Mouse (Mus musculus): ENCODE measurements at regions not wholly inside any gene's neighbourhood (a gene's known extent, or its start where the extent isn't known, plus 50 kb on each side); places are given as distances from the start of the nearest gene placed in this dataset.

DNA sequence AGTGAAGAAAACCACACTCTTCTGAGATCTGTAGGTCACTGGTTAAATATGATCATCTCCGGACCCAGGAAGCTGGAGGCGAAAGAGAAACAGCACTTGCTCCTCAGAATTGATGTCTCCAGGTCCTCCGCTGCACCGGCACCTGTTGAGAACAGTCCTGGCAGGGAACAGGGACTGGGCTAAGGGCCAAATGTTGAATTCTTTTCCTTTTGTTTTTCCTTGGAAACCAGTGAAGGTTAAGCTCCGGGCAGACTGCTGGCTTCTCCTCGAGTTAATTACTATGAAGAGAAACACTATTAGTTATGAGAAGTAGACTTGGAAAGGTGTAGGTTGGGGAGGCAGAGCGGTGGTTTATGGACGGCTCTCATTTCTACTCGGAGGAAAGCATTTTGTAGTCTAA lies 242.7 kb downstream of the Rngtt start:
- ATAC-seq: no peak
- Histone ChIP-seq H3K9me3 (ENCODE audit: control insufficient read depth, low read length) (no peaks in the 10 kb centered on the region), H3K9ac (replicated peaks; ENCODE audit: low read depth, low read length) (no peak overlapping the region), H3K27ac (ENCODE audit: low read length) (no peak overlapping the region), H3K4me1 (replicated peaks; ENCODE audit: control insufficient read depth, insufficient read depth, low read length) (peaks cover 27% of the 10 kb centered on the region), H3K4me2 (ENCODE audit: low read length) (no peak overlapping the region), H3K27me3 (replicated peaks; ENCODE audit: control insufficient read depth, insufficient read depth, low read length) (no peaks in the 10 kb centered on the region), H3K36me3 (ENCODE audit: control insufficient read depth, insufficient read depth) (no peaks in the 10 kb centered on the region), H3K4me3 (replicated peaks; ENCODE audit: low read length) (no peak overlapping the region)
- WGBS: 30% methylated on average over 9 of the region's 9 CpGs

DNA sequence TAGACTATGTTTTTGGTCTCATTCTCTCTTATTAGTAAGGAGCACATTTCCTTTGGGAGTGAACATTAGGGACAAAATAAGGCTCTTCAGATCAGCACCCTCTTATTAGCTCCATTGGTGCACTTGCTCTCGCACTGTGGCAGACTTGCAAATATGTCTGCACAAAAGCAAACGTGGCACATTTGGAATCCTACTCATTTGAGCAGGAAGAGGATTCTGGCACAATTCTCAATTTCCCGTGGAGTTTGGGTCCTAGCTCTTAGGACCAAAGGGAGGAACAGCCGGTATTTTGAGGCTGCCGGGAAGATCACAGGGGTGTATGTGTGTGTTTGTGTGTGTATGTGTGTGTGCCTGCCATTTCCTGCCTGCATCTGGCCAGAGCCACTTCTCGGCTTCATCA lies 244.5 kb downstream of the Rngtt start:
- H3K36me3 ChIP-seq (ENCODE audit: control insufficient read depth, insufficient read depth): no peaks in the 10 kb centered on the region
- H3K9me3 ChIP-seq (ENCODE audit: control insufficient read depth, low read length): no peaks in the 10 kb centered on the region
- no peak overlapping the region for H3K27ac ChIP-seq (ENCODE audit: low read length)
- H3K9ac ChIP-seq (replicated peaks; ENCODE audit: low read depth, low read length): no peak overlapping the region
- WGBS: 20% methylated on average over 6 of the region's 6 CpGs
- peaks cover 25% of the 10 kb centered on the region for H3K4me1 ChIP-seq (replicated peaks; ENCODE audit: control insufficient read depth, insufficient read depth, low read length)
- peak overlapping the region; percentile 9; the same call in 1 of the 2 replicates for H3K4me2 ChIP-seq (ENCODE audit: low read length)
- no peak overlapping the region for H3K4me3 ChIP-seq (replicated peaks; ENCODE audit: low read length)
- H3K27me3 ChIP-seq (replicated peaks; ENCODE audit: control insufficient read depth, insufficient read depth, low read length): no peaks in the 10 kb centered on the region
- ATAC-seq: no peak

- Histone ChIP-seq H3K4me3 (replicated peaks; ENCODE audit: low read length) (no peak overlapping the region), H3K4me2 (ENCODE audit: low read length) (peak overlapping the region; percentile 13; the same call in 1 of the 2 replicates), H3K9ac (replicated peaks; ENCODE audit: low read depth, low read length) (peak overlapping the region; percentile 22; the same call in 1 of the 2 replicates), H3K4me1 (replicated peaks; ENCODE audit: control insufficient read depth, insufficient read depth, low read length) (peaks cover 25% of the 10 kb centered on the region), H3K36me3 (ENCODE audit: control insufficient read depth, insufficient read depth) (no peaks in the 10 kb centered on the region), H3K9me3 (ENCODE audit: control insufficient read depth, low read length) (no peaks in the 10 kb centered on the region), H3K27me3 (replicated peaks; ENCODE audit: control insufficient read depth, insufficient read depth, low read length) (no peaks in the 10 kb centered on the region), H3K27ac (ENCODE audit: low read length) (no peak overlapping the region)
- no peak for ATAC-seq
- 6% methylated on average over 14 of the region's 14 CpGs for WGBS
Measured at GRCm38 (mm10) chr4:33555231-33555933, 245.3 kb downstream of the Rngtt start.

DNA sequence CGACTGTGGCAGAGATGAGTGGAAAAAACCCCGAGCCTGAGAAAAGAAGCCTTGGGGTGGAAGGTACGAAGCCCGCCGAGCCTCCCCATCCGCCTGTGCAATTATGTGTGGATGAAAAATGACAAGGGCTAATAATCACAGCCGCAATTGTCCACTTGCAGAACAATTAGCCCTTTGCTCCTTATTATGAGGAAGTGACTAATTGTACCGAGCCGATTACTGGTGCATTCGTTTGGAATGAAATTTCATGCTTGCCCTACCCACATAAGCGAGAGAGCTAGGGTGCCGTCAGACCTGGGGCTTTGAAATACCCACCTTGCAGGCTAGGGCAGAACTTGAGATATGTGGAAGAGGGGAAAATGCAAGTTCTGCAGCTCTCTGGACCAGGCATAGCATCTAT lies 245.9 kb downstream of the Rngtt start:
- peaks cover 25% of the 10 kb centered on the region for H3K4me1 ChIP-seq (replicated peaks; ENCODE audit: control insufficient read depth, insufficient read depth, low read length)
- H3K27me3 ChIP-seq (replicated peaks; ENCODE audit: control insufficient read depth, insufficient read depth, low read length): no peaks in the 10 kb centered on the region
- 10% methylated on average over 12 of the region's 12 CpGs for WGBS
- no peak overlapping the region for H3K4me3 ChIP-seq (replicated peaks; ENCODE audit: low read length)
- peak overlapping the region; percentile 30; the same call in 1 of the 2 replicates for H3K4me2 ChIP-seq (ENCODE audit: low read length)
- ATAC-seq: no peak
- H3K27ac ChIP-seq (ENCODE audit: low read length): no peak overlapping the region
- no peaks in the 10 kb centered on the region for H3K36me3 ChIP-seq (ENCODE audit: control insufficient read depth, insufficient read depth)
- H3K9me3 ChIP-seq (ENCODE audit: control insufficient read depth, low read length): no peaks in the 10 kb centered on the region
- no peak overlapping the region for H3K9ac ChIP-seq (replicated peaks; ENCODE audit: low read depth, low read length)

DNA sequence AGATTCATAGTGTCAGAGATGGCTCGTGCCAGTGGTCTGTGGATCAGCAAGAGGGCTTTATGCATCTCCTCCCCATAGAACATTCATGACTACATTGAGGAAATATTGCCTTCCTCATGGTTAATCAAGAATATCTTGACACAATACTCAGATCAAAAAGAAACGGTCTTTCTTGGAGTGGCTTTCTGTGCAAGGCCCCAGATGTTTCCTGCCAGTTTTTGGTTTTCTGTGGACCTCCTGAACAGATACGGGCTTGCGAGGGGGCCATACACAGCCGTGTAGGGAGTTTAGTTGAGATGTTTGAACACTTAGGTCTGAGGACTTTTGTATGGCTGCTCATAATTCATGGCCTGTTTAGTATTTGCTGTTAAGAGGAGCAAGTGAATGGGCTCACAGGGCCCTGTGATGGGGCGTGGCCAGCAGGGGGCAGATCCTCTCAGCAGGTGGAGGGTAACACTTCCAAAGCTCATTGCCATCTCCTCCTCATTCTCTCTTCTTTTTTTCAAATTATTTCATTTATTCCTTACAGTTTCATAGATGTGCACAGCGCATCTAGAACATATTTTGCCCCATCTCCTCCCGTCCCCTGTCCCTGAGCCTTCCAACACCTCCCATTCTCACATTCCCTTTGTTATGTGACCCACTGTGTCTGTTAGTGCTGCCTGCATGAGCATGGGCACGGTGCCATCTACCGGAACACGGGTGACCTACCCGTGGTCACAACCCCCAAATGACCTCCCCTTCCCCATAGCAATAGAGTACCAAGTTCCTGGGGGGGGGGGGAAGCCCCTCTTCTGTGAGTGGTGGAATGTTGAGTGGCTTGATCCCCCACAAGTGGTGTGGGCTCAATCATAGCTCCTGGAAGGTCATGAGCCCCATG lies 246.8 kb downstream of the Rngtt start:
- WGBS: 75% methylated on average over 12 of the region's 12 CpGs
- Histone ChIP-seq H3K27me3 (replicated peaks; ENCODE audit: control insufficient read depth, insufficient read depth, low read length) (no peaks in the 10 kb centered on the region), H3K27ac (ENCODE audit: low read length) (no peak overlapping the region), H3K4me3 (replicated peaks; ENCODE audit: low read length) (no peak overlapping the region), H3K36me3 (ENCODE audit: control insufficient read depth, insufficient read depth) (no peaks in the 10 kb centered on the region), H3K9ac (replicated peaks; ENCODE audit: low read depth, low read length) (no peak overlapping the region), H3K9me3 (ENCODE audit: control insufficient read depth, low read length) (no peaks in the 10 kb centered on the region), H3K4me1 (replicated peaks; ENCODE audit: control insufficient read depth, insufficient read depth, low read length) (peaks cover 25% of the 10 kb centered on the region), H3K4me2 (ENCODE audit: low read length) (no peak overlapping the region)
- no peak for ATAC-seq

DNA sequence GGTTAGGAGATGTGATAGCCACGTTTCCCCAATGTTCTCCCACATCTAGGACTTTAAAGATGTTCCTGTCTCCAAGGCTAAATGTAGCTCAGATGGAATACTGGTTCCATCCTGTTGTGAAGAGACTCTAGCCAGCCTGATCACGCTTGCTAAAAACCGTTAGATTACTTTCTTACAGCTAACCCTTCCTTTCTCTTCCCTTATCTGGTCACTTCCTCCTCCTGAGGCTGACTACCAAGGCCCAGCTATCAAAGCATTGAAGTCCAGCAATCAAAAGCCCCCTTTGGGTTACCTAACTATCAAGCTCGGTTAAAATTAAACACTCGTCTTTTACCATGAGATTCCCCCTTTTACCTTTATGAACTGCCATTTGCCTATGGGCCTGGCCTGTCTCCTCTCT lies 260.2 kb downstream of the Rngtt start:
- Histone ChIP-seq H3K36me3 (ENCODE audit: control insufficient read depth, insufficient read depth) (no peaks in the 10 kb centered on the region), H3K4me1 (replicated peaks; ENCODE audit: control insufficient read depth, insufficient read depth, low read length) (no peaks in the 10 kb centered on the region), H3K27ac (ENCODE audit: low read length) (no peak overlapping the region), H3K27me3 (replicated peaks; ENCODE audit: control insufficient read depth, insufficient read depth, low read length) (no peaks in the 10 kb centered on the region), H3K4me3 (replicated peaks; ENCODE audit: low read length) (no peak overlapping the region), H3K9ac (replicated peaks; ENCODE audit: low read depth, low read length) (no peak overlapping the region), H3K9me3 (ENCODE audit: control insufficient read depth, low read length) (no peaks in the 10 kb centered on the region), H3K4me2 (ENCODE audit: low read length) (no peak overlapping the region)
- WGBS: 93% methylated on average over 5 of the region's 5 CpGs
- ATAC-seq: no peak

GRCm38 (mm10) chr4:33571351-33571750 lies 261.2 kb downstream of the Rngtt start:
- ATAC-seq: no peak
- Histone ChIP-seq H3K4me2 (ENCODE audit: low read length) (no peak overlapping the region), H3K36me3 (ENCODE audit: control insufficient read depth, insufficient read depth) (no peaks in the 10 kb centered on the region), H3K27ac (ENCODE audit: low read length) (no peak overlapping the region), H3K9ac (replicated peaks; ENCODE audit: low read depth, low read length) (no peak overlapping the region), H3K27me3 (replicated peaks; ENCODE audit: control insufficient read depth, insufficient read depth, low read length) (no peaks in the 10 kb centered on the region), H3K9me3 (ENCODE audit: control insufficient read depth, low read length) (no peaks in the 10 kb centered on the region), H3K4me3 (replicated peaks; ENCODE audit: low read length) (no peak overlapping the region), H3K4me1 (replicated peaks; ENCODE audit: control insufficient read depth, insufficient read depth, low read length) (no peaks in the 10 kb centered on the region)
- 65% methylated on average over 6 of the region's 6 CpGs for WGBS

DNA sequence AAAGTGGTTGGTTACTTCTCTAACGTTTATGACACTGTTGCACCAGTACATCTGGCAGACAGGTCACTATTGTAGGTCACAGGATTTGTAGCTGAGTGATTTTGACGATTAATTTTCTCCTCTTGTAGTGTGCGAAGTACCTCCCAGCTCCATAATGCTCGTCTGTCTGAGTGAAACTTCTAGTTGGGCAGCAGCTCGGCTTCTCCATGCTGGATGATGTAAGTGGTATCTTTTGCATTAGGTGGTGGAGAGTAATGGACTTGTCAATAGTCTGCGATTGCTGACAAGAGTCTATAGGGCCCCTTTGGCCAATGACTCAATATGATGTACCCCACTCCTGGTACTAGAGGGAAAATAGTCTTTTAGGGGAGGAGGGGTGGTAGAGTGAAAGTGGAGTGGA lies 267.5 kb downstream of the Rngtt start:
- WGBS: 94% methylated on average over 6 of the region's 6 CpGs
- Histone ChIP-seq H3K27me3 (replicated peaks; ENCODE audit: control insufficient read depth, insufficient read depth, low read length) (no peaks in the 10 kb centered on the region), H3K36me3 (ENCODE audit: control insufficient read depth, insufficient read depth) (no peaks in the 10 kb centered on the region), H3K4me3 (replicated peaks; ENCODE audit: low read length) (no peak overlapping the region), H3K9me3 (ENCODE audit: control insufficient read depth, low read length) (peaks cover 7% of the 10 kb centered on the region; the same call in 1 of the 2 replicates), H3K4me1 (replicated peaks; ENCODE audit: control insufficient read depth, insufficient read depth, low read length) (no peaks in the 10 kb centered on the region), H3K4me2 (ENCODE audit: low read length) (no peak overlapping the region), H3K27ac (ENCODE audit: low read length) (no peak overlapping the region), H3K9ac (replicated peaks; ENCODE audit: low read depth, low read length) (no peak overlapping the region)
- ATAC-seq: no peak

- no peak overlapping the region for H3K4me2 ChIP-seq (ENCODE audit: low read length)
- no peaks in the 10 kb centered on the region for H3K27me3 ChIP-seq (replicated peaks; ENCODE audit: control insufficient read depth, insufficient read depth, low read length)
- H3K9ac ChIP-seq (replicated peaks; ENCODE audit: low read depth, low read length): no peak overlapping the region
- peaks cover 7% of the 10 kb centered on the region; the same call in 1 of the 2 replicates for H3K9me3 ChIP-seq (ENCODE audit: control insufficient read depth, low read length)
- WGBS: 88% methylated on average over 8 of the region's 8 CpGs
- no peak overlapping the region for H3K4me3 ChIP-seq (replicated peaks; ENCODE audit: low read length)
- no peak for ATAC-seq
- H3K4me1 ChIP-seq (replicated peaks; ENCODE audit: control insufficient read depth, insufficient read depth, low read length): 0 out of 2 replicates have a peak, but pooled peaks cover 2% of the 10 kb centered on the region
- H3K27ac ChIP-seq (ENCODE audit: low read length): no peak overlapping the region
- no peaks in the 10 kb centered on the region for H3K36me3 ChIP-seq (ENCODE audit: control insufficient read depth, insufficient read depth)
Measured at GRCm38 (mm10) chr4:33580491-33580890, 270.4 kb downstream of the Rngtt start.
